Mouse (Mus musculus) layer of hippocampus, adult 2 months (tissue): ENCODE results near the gene Prr19. TPM values are rescaled to one million over a fixed set of nuclear protein-coding genes. Genes with fewer than 3 reads are reported as not detected.
A peak's percentile ranks its signal among the peaks of the same experiment; 100 is the strongest.
"Not testable (repeated sequence)": the region's sequence is repeated elsewhere in the genome, so short reads cannot be mapped to it uniquely, and the experiment has no call there.

Source experiments
- DNase-seq, 2 experiments: peaks; one replicate each; pipeline ENCODE4 v3.0.0; 2022; ENCODE audit warnings: low spot score in 2 of 2
- H3K27ac ChIP-seq: fragments of 200-600 bp; 2 replicates; pipeline ENCODE4 v1.8.1; 2022
- H3K4me3 ChIP-seq: fragments of 200-600 bp; 2 replicates; pipeline ENCODE4 v1.8.1; 2022; ENCODE audit warnings: mild to moderate bottlenecking
- CTCF ChIP-seq: fragments of 200-600 bp; conservative IDR thresholded peaks from 2 replicates; pipeline ENCODE4 v1.8.1; 2022; ENCODE audit warnings: antibody characterized with exemption, mild to moderate bottlenecking, moderate library complexity
- long read RNA-seq, 2 experiments: library from polyadenylated mRNA; stranded (forward); transcript quantifications; one replicate each; pipeline ENCODE4 v2.0.0; 2021; ENCODE audit warnings: borderline mapping rate in 2 of 2
- total RNA-seq, 2 experiments: library from RNA; stranded (reverse); gene quantifications; 2 replicates each; pipeline ENCODE4 v1.2.3; 2021

Gene Prr19
- total RNA-seq: not detected
- long read RNA-seq, experiment 1: 0 reads
- long read RNA-seq, experiment 2: 0 reads

DNA sequence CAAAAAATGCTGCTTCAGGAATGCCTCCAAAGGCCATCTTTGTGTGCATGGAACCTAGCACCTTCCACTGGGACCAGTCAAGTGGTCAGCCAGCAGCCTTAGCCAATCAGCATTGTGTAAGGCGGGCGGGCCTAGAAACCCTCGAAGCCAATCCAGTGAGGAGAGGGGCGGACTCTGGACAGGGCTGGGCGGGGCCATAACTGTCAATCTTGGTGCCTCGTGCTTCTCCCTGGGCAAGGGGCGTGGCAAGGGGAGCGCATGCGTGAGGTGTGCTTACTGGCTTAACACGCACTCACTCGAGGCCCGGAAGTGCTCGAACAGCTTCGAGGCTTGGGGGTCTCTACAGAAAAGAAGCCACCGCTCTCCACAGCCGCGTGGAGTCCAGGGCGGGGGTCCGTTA is at the start of gene Prr19:
Gene Prr19 (plus strand): TSS at position 349 of the 400 bp plus-strand sequence.
- TF ChIP-seq CTCF: no peak

DNA sequence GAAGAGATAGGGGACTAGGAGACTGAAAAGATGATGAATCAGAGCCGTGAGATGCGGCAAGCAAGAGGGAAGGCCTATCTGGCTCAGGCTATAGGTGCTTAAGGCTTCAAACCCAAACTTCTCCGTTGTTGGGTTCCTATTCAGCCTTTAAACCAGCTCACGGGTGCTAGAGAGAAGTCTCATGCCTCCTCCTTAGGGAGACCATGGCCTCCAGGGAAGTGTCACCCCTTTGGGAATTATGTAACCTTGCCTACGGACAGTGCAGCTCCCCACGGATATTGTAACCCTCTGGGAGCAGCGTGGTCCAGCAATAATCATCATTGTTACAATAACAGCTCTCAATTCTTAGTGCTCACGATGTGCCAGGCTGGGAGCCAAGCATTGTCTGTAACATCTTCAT is 49.4 kb upstream of the Prr19 start:
- Histone ChIP-seq H3K4me3 (peak overlapping the region; percentile 97), H3K27ac (peak overlapping the region; percentile 99)
- TF ChIP-seq CTCF: no peak
- peak in 1 of 2 experiments; percentile 13 for DNase-seq

More for the DNA sequence above, at the start of gene Prr19:
- Histone ChIP-seq H3K27ac (no peak within 1 kb of the TSS), H3K4me3 (no peak within 1 kb of the TSS)
- DNase-seq: no peak

DNA sequence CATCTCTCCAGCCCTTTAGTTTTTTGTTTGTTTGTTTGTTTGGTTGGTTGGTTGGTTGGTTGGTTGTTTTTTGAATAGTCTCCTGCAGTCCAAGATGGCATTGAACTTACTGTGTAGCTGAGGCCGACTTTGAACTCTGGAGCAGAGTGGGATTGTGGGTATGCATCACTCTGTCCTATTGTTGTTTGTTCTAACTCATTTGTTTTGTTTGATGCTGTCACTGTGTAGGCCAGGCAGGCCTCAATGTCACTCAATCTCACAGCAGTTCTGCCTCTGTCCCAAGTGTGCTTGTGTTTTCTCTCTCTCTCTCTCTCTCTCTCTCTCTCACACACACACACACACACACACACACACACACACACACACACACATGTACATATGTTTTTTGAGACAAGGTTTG is 39.3 kb upstream of the Prr19 start:
- no peak for DNase-seq
- TF ChIP-seq CTCF: no peak

DNA sequence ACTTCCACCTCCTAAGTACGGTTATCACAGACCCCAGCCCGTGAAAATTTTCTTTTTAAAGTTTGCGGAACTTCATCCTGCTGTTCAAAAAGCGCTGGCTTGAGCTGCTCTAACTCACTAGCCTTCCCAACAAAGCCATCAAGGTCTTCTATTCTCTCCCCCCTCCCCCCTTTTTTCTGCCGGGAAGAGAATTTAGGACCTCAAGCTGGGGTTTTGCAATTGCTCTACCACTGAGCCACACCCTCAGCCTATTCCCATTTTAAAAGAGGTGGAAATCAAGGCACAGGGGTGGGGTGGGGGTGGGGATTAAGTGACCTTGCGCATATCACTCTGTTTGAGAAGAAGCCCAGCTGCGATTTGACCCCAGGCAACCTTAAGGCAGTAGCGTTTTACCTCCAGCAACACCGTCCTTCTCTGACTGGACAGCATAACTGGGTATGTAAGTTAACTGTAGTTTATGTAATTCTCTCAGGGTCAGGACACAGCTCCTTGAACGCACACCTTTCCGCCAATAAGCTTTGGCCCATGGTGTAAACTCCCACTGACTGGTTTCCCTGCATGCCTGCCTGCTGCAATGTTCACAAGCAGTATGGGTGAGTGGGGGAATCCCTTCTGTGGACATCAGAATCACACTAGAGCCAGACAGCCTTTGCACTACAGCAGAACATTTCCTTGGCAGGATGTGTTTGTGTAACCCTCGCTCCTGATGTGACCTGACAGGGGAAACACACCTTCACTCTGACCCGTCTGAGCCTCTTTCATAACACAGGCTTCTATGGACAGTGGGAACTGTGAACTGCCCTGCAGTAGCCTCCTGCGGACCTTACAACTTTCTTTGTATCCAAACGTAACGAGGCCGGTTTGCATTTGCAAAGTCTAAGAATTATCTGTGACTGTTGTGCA is 37.0 kb upstream of the Prr19 start:
- no peak overlapping the region for H3K27ac ChIP-seq
- no peak for DNase-seq
- no peak overlapping the region for H3K4me3 ChIP-seq
- no peak for TF ChIP-seq CTCF

More for the DNA sequence above, 39.3 kb upstream of the Prr19 start:
- H3K4me3 ChIP-seq: no peak overlapping the region
- H3K27ac ChIP-seq: no peak overlapping the region

DNA sequence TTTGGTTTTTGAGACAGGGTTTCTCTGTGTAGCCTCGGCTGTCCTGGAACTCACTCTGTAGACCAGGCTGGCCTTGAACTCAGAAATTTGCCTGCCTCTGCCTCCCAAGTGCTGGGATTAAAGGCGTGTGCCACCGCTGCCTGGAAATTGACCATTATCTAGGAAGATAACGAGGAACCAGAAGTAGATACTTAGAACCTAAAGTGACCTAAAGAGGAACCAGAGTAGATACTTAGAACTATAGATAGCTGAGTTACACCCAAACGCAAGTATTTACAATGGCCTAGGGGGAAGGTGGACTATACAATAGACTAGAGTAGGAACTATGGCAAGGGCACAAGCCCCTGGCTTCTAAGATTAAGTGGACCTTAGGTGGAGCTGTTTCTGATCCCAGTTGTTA is 35.5 kb upstream of the Prr19 start:
- not testable (repeated sequence) for H3K4me3 ChIP-seq, DNase-seq, H3K27ac ChIP-seq

DNA sequence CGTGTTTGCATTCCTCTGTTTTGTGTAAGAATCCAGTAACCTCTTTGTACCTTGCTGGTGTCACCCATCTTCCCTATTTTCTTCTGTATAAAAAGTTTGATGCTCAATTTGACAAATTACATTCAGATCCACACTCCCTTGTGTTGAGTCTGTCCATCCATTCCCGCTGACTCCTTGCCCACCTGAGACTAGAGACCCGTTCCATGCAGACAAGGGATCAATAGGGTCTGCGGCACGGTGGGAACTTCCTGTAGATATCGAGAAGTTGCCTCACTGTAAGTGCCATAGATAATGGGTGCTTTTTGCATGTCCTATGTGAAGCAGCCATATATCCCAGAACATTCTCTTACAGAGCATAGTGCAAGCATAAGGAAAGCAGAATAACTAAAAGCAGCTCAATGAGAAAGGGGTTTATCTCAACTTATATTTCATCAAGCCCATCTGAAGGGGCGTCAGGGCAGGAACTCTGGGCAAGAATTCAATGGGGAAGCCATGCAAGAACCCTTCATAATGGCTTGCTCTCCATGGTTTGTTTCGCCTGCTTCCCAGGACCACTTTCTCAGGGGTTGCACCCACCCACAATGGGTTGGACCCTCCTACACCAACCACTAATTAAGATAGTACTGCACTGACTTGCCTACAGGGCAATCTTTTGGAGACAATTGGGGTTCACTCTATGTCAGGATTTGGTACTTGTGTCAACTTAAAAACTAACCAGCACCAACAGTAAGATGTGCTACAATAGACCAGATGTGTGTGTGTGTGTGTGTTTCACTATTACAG is 34.8 kb upstream of the Prr19 start:
- Histone ChIP-seq H3K27ac (no peak overlapping the region), H3K4me3 (no peak overlapping the region)
- no peak for TF ChIP-seq CTCF
- no peak for DNase-seq

DNA sequence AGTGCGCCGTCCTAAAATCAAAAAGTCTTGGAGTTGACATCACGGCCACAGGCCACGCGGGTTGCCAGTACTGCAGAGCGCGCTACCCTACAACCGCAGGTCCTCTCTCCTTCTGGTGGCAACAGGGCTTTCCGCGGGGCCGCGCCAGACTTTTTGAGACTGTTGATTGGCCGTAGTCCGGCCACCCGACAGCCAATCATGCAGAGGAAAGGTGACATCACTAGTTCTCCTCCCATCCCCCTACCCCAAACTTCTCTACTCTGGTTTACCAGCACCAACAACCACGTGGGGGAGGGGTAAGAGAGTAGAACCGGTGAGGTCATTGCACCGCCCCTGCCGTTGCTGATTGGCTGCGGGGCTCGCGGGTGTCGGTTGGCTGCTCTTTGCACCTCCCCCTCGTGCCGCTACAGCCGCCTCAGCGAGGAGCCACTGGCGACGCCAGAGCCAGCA is 33.9 kb upstream of the Prr19 start, which contains the start of gene Cic:
Gene Cic (plus strand): TSS at position 404 of the 450 bp plus-strand sequence.
- peak; percentile 98 to 100 for DNase-seq
- Histone ChIP-seq H3K4me3 (peak within 1 kb of the TSS; percentile 95), H3K27ac (peak within 1 kb of the TSS; percentile 99)
- TF ChIP-seq CTCF: peak; percentile 38

DNA sequence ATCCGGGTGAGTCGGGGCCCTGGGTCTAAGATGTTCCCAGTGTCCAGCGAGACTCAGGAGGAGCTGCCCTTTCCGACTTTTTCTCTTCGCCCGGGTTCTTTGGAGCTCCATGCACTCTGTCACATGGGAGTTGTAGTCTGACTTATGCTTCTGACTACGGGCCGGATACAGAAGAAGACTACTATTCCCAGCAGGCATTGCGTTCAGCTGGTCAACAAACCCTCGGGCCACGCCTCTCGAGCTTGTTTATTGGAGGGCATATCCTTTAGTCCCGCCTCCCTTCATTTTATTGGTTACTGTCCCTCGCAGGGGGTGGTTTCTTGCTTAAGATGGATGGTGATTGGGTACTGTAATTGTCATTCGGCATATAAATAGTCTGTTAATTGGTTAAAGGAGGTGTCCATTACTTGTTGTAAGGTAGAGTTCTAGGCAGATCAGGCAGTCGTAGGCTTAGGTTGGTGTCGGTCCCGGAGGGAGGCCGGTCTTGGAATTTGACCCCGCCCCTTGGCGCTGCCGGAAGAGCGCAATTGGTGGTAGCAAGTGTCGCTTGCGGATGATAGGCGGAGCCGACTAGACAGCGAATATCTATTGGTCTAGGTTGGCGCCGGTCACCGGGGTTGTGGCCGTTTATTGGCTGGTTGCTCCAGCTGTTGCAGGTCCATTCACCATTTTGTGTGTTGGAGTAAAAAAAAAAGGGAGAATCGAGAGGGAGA is 33.3 kb upstream of the Prr19 start:
- TF ChIP-seq CTCF: no peak
- Histone ChIP-seq H3K4me3 (peak overlapping the region; percentile 95), H3K27ac (peak overlapping the region; percentile 99)
- DNase-seq: peak; percentile 99 to 100

DNA sequence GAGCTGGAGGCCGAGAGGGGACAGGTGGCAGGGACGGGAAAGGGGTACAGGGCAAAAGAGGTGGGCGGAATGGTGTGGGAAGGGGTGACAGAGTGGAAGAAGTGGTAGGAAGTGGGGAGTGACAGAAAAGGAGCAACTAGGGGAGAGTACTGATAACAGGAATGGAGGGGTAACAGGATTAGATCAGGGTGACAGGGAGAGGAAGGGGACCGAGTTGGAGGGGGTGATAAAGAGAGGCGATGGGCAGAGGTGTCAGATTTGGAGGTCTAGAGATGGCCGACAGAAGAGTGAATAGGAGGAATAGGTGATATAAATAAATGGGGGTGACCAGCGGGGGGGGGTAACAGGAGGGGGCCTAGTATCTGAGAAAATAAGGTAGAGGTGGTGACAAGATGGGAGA is 32.6 kb upstream of the Prr19 start:
- Histone ChIP-seq H3K27ac (peak overlapping the region; percentile 95), H3K4me3 (peak overlapping the region; percentile 77)
- peak in 1 of 2 experiments; percentile 12 for DNase-seq
- no peak for TF ChIP-seq CTCF

DNA sequence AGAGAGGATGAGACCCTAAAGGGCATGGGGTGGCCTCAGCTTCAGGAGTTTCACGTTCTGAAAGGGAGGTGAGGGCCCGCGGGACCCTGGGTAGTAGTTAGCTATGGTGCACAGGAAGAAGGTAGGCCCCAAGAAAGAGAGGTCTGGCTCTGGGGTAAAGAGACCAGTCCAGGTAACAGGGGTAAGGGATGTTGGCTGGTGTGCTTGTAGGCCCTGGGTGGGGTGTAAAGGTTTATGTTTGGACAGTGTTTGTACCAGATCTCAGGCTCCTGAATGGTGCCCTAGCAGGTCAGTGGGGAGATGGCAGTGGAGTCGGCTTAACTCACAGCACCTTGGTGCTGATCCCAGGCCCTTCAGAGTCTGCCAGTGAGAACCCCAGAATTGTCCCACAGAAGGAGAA is 32.2 kb upstream of the Prr19 start:
- peak overlapping the region; percentile 95 for H3K27ac ChIP-seq
- no peak for DNase-seq

DNA sequence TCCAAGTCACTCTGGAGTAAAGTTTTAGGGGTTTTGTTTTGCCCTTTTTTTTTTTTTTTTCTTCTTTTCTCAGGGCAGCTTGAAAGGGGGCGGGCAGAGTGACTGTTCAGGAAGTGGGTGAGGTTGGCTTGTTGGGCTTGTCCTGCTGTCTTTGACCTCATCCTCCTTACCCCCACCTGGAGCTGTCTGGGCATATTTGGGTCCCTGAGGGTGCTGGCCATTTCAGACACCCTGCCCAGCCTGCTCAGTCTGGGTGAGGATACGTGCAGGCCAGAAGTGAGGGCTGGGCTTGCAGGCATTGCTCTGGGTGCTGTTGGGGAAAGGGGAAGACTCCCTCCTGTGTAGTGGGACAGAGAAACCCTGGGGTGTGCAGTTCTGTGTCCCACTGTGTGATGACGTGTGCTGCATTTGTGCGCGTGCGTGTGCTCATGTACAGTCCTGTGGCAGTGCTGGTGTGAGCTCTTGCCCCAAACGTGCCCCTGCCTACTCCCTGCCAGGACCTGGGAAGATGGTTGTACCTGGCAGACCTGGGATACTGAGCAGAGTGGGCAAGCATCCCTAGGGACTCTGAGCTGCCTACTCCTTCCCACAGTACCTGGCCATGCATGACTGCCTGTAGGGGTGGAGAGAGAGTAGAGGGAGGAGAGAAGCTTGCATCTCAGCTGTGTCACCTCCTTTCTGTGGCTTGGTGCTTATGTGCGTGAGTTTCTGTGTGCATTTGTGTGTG is 31.5 kb upstream of the Prr19 start:
- DNase-seq: no peak
- no peak for TF ChIP-seq CTCF
- Histone ChIP-seq H3K4me3 (peak overlapping the region; percentile 77), H3K27ac (peak overlapping the region; percentile 95; the same call in 1 of the 2 replicates)

More for the DNA sequence above, 32.2 kb upstream of the Prr19 start:
- no peak for TF ChIP-seq CTCF
- H3K4me3 ChIP-seq: peak overlapping the region; percentile 77
